Mouse (Mus musculus): Measurements from ENCODE around the gene Nsl1.
"Not testable (repeated sequence)": the region's sequence is repeated elsewhere in the genome, so short reads cannot be mapped to it uniquely, and the experiment has no call there.

- not testable (repeated sequence) for TF ChIP-seq CTCF (IDR thresholded peaks at IDR 0.05; ENCODE audit: low read depth, low read length); POLR2A (IDR thresholded peaks at IDR 0.05; ENCODE audit: insufficient read depth, low read length); EP300 (IDR thresholded peaks at IDR 0.05; ENCODE audit: insufficient read depth, low read depth, low read length)
Observed at GRCm38 (mm10) chr1:191030922-191031425, 31.8 kb upstream of the Nsl1 start.
